Mouse (Mus musculus): ENCODE data around the gene Abcf2. TPM values are rescaled to one million over a fixed set of nuclear protein-coding genes. Genes with fewer than 3 reads are reported as not detected.

Abcf2 gene
- polyA plus RNA-seq, 1 experiment from 2014 or later = 36.9 TPM

GRCm38 (mm10) chr5:24597221-24597728, 20.0 kb upstream of the Abcf2 start:
- H3K36me3 ChIP-seq (ENCODE audit: control insufficient read depth, insufficient read depth) = no peaks in the 10 kb centered on the region
- no peaks in the 10 kb centered on the region for H3K9me3 ChIP-seq (replicated peaks; ENCODE audit: control insufficient read depth, low read length)
- peaks cover 6% of the 10 kb centered on the region for H3K4me1 ChIP-seq (ENCODE audit: control insufficient read depth, low read depth, low read length)
- peaks cover 52% of the 10 kb centered on the region for H3K27me3 ChIP-seq (ENCODE audit: control insufficient read depth, insufficient read depth, low read depth, low read length)
- 45% methylated on average over 2 of the region's 2 CpGs for whole genome bisulfite sequencing (ENCODE audit: insufficient replicate concordance)
- no peak overlapping the region for H3K9ac ChIP-seq (ENCODE audit: low read depth, low read length)
- H3K4me2 ChIP-seq (ENCODE audit: low read depth, low read length) = no peak overlapping the region
- H3K4me3 ChIP-seq (ENCODE audit: low read depth, low read length) = no peak overlapping the region
- no peak overlapping the region for H3K27ac ChIP-seq (ENCODE audit: low read length)
- ATAC-seq (ENCODE audit: low read depth) = no peak

- Histone ChIP-seq H3K4me3 (ENCODE audit: low read depth, low read length) (no peak overlapping the region), H3K9ac (ENCODE audit: low read depth, low read length) (no peak overlapping the region), H3K27ac (ENCODE audit: low read length) (no peak overlapping the region), H3K27me3 (ENCODE audit: control insufficient read depth, insufficient read depth, low read depth, low read length) (peaks cover 52% of the 10 kb centered on the region), H3K9me3 (replicated peaks; ENCODE audit: control insufficient read depth, low read length) (no peaks in the 10 kb centered on the region), H3K4me2 (ENCODE audit: low read depth, low read length) (no peak overlapping the region), H3K4me1 (ENCODE audit: control insufficient read depth, low read depth, low read length) (peaks cover 13% of the 10 kb centered on the region), H3K36me3 (ENCODE audit: control insufficient read depth, insufficient read depth) (no peaks in the 10 kb centered on the region)
- WGBS (ENCODE audit: insufficient replicate concordance) = 18% methylated on average over 11 of the region's 11 CpGs
- ATAC-seq (ENCODE audit: low read depth) = no peak
Measured at GRCm38 (mm10) chr5:24596519-24597171, 19.4 kb upstream of the Abcf2 start.

GRCm38 (mm10) chr5:24595786-24596380, 18.6 kb upstream of the Abcf2 start:
- Histone ChIP-seq H3K9ac (ENCODE audit: low read depth, low read length) (no peak overlapping the region), H3K36me3 (ENCODE audit: control insufficient read depth, insufficient read depth) (no peaks in the 10 kb centered on the region), H3K4me2 (ENCODE audit: low read depth, low read length) (no peak overlapping the region), H3K9me3 (replicated peaks; ENCODE audit: control insufficient read depth, low read length) (no peaks in the 10 kb centered on the region), H3K27me3 (ENCODE audit: control insufficient read depth, insufficient read depth, low read depth, low read length) (peaks cover 50% of the 10 kb centered on the region), H3K27ac (ENCODE audit: low read length) (no peak overlapping the region), H3K4me1 (ENCODE audit: control insufficient read depth, low read depth, low read length) (peaks cover 20% of the 10 kb centered on the region), H3K4me3 (ENCODE audit: low read depth, low read length) (no peak overlapping the region)
- ATAC-seq (ENCODE audit: low read depth) = no peak
- 70% methylated on average over 14 of the region's 14 CpGs for WGBS (ENCODE audit: insufficient replicate concordance)

- Histone ChIP-seq H3K9ac (ENCODE audit: low read depth, low read length) (no peak overlapping the region), H3K27me3 (ENCODE audit: control insufficient read depth, insufficient read depth, low read depth, low read length) (peaks cover 44% of the 10 kb centered on the region), H3K4me3 (ENCODE audit: low read depth, low read length) (no peak overlapping the region), H3K36me3 (ENCODE audit: control insufficient read depth, insufficient read depth) (no peaks in the 10 kb centered on the region), H3K9me3 (replicated peaks; ENCODE audit: control insufficient read depth, low read length) (no peaks in the 10 kb centered on the region), H3K4me2 (ENCODE audit: low read depth, low read length) (no peak overlapping the region), H3K4me1 (ENCODE audit: control insufficient read depth, low read depth, low read length) (peaks cover 21% of the 10 kb centered on the region), H3K27ac (ENCODE audit: low read length) (no peak overlapping the region)
- 61% methylated on average over 5 of the region's 5 CpGs for WGBS (ENCODE audit: insufficient replicate concordance)
- no peak for ATAC-seq (ENCODE audit: low read depth)
Measured at GRCm38 (mm10) chr5:24595261-24595660, 18.0 kb upstream of the Abcf2 start.

GRCm38 (mm10) chr5:24594346-24594745, 17.1 kb upstream of the Abcf2 start:
- Histone ChIP-seq H3K4me1 (ENCODE audit: control insufficient read depth, low read depth, low read length) (peaks cover 21% of the 10 kb centered on the region), H3K27ac (ENCODE audit: low read length) (no peak overlapping the region)
- 77% methylated on average over 5 of the region's 5 CpGs for WGBS (ENCODE audit: insufficient replicate concordance)

GRCm38 (mm10) chr5:24593928-24594327, 16.7 kb upstream of the Abcf2 start:
- Histone ChIP-seq H3K4me2 (ENCODE audit: low read depth, low read length) (no peak overlapping the region), H3K9me3 (replicated peaks; ENCODE audit: control insufficient read depth, low read length) (no peaks in the 10 kb centered on the region), H3K4me3 (ENCODE audit: low read depth, low read length) (no peak overlapping the region), H3K4me1 (ENCODE audit: control insufficient read depth, low read depth, low read length) (peaks cover 21% of the 10 kb centered on the region), H3K27me3 (ENCODE audit: control insufficient read depth, insufficient read depth, low read depth, low read length) (peaks cover 32% of the 10 kb centered on the region), H3K9ac (ENCODE audit: low read depth, low read length) (no peak overlapping the region), H3K36me3 (ENCODE audit: control insufficient read depth, insufficient read depth) (no peaks in the 10 kb centered on the region), H3K27ac (ENCODE audit: low read length) (no peak overlapping the region)
- no peak for ATAC-seq (ENCODE audit: low read depth)
- 69% methylated on average over 10 of the region's 10 CpGs for WGBS (ENCODE audit: insufficient replicate concordance)

More at GRCm38 (mm10) chr5:24594346-24594745, 17.1 kb upstream of the Abcf2 start:
- ATAC-seq (ENCODE audit: low read depth) = no peak
- H3K9ac ChIP-seq (ENCODE audit: low read depth, low read length) = no peak overlapping the region
- H3K4me3 ChIP-seq (ENCODE audit: low read depth, low read length) = no peak overlapping the region
- H3K36me3 ChIP-seq (ENCODE audit: control insufficient read depth, insufficient read depth) = no peaks in the 10 kb centered on the region
- H3K9me3 ChIP-seq (replicated peaks; ENCODE audit: control insufficient read depth, low read length) = no peaks in the 10 kb centered on the region
- H3K27me3 ChIP-seq (ENCODE audit: control insufficient read depth, insufficient read depth, low read depth, low read length) = peaks cover 36% of the 10 kb centered on the region
- no peak overlapping the region for H3K4me2 ChIP-seq (ENCODE audit: low read depth, low read length)

GRCm38 (mm10) chr5:24593230-24593629, 16.0 kb upstream of the Abcf2 start:
- ATAC-seq (ENCODE audit: low read depth) = no peak
- peaks cover 25% of the 10 kb centered on the region for H3K27me3 ChIP-seq (ENCODE audit: control insufficient read depth, insufficient read depth, low read depth, low read length)

GRCm38 (mm10) chr5:24592471-24593160, 15.3 kb upstream of the Abcf2 start:
- 26% methylated on average over 21 of the region's 21 CpGs for WGBS (ENCODE audit: insufficient replicate concordance)
- no peak overlapping the region for H3K9ac ChIP-seq (ENCODE audit: low read depth, low read length)
- ATAC-seq (ENCODE audit: low read depth) = peak; percentile 50
- H3K9me3 ChIP-seq (replicated peaks; ENCODE audit: control insufficient read depth, low read length) = no peaks in the 10 kb centered on the region
- H3K36me3 ChIP-seq (ENCODE audit: control insufficient read depth, insufficient read depth) = no peaks in the 10 kb centered on the region; the same call in 1 of the 2 replicates
- H3K27me3 ChIP-seq (ENCODE audit: control insufficient read depth, insufficient read depth, low read depth, low read length) = peaks cover 19% of the 10 kb centered on the region
- peak overlapping the region; percentile 49; the same call in 1 of the 2 replicates for H3K4me2 ChIP-seq (ENCODE audit: low read depth, low read length)
- H3K4me3 ChIP-seq (ENCODE audit: low read depth, low read length) = no peak overlapping the region
- no peak overlapping the region for H3K27ac ChIP-seq (ENCODE audit: low read length)
- peaks cover 27% of the 10 kb centered on the region for H3K4me1 ChIP-seq (ENCODE audit: control insufficient read depth, low read depth, low read length)

More at GRCm38 (mm10) chr5:24593230-24593629, 16.0 kb upstream of the Abcf2 start:
- H3K4me1 ChIP-seq (ENCODE audit: control insufficient read depth, low read depth, low read length) = peaks cover 21% of the 10 kb centered on the region
- H3K4me2 ChIP-seq (ENCODE audit: low read depth, low read length) = no peak overlapping the region
- no peaks in the 10 kb centered on the region for H3K9me3 ChIP-seq (replicated peaks; ENCODE audit: control insufficient read depth, low read length)
- WGBS (ENCODE audit: insufficient replicate concordance) = 66% methylated on average over 10 of the region's 10 CpGs
- no peak overlapping the region for H3K27ac ChIP-seq (ENCODE audit: low read length)
- H3K4me3 ChIP-seq (ENCODE audit: low read depth, low read length) = no peak overlapping the region
- H3K36me3 ChIP-seq (ENCODE audit: control insufficient read depth, insufficient read depth) = no peaks in the 10 kb centered on the region; the same call in 1 of the 2 replicates
- no peak overlapping the region for H3K9ac ChIP-seq (ENCODE audit: low read depth, low read length)

Measured in liver, embryonic 16.5 days (tissue).